Mouse (Mus musculus) limb, embryonic 14.5 days (tissue): ENCODE results near the gene Trap1. TPM values are rescaled to one million over a fixed set of nuclear protein-coding genes. Genes with fewer than 3 reads are reported as not detected.

Experiments
- ATAC-seq: fragments of 200-750 bp; cut with Nextera tagmentation; 2 replicates; pipeline ENCODE4 v1.8.0; 2017; ENCODE audit warnings: low read depth, moderate number of reproducible peaks, moderate TSS enrichment; ENCODE audit not compliant: low FRiP score
- DNase-seq: peaks from one replicate; pipeline ENCODE4 v3.0.0-alpha.2; 2015; ENCODE audit warnings: low spot score
- H3K27ac ChIP-seq: fragments of 300-500 bp; sonication (generic); replicated peaks from 2 replicates; pipeline ENCODE4 v1.5.1; 2014; ENCODE audit warnings: low read depth, mild to moderate bottlenecking, low read length, moderate library complexity, mixed read lengths
- H3K27me3 ChIP-seq: fragments of 300-500 bp; sonication (generic); 2 replicates; pipeline ENCODE4 v1.6.1; 2014; ENCODE audit warnings: low read length, mixed read lengths; ENCODE audit not compliant: control insufficient read depth, insufficient read depth
- H3K36me3 ChIP-seq: fragments of 300-500 bp; sonication (generic); 2 replicates; pipeline ENCODE4 v1.6.1; 2014; ENCODE audit warnings: mild to moderate bottlenecking, low read length, moderate library complexity, mixed read lengths; ENCODE audit not compliant: control insufficient read depth, insufficient read depth
- H3K4me1 ChIP-seq: fragments of 300-500 bp; sonication (generic); 2 replicates; pipeline ENCODE4 v1.6.1; 2014; ENCODE audit warnings: antibody characterized with exemption, low read length, mixed read lengths; ENCODE audit not compliant: control insufficient read depth, insufficient read depth
- H3K4me2 ChIP-seq: fragments of 300-500 bp; sonication (generic); replicated peaks from 2 replicates; pipeline ENCODE4 v1.6.1; 2014; ENCODE audit warnings: low read depth, mild to moderate bottlenecking, low read length, moderate library complexity; ENCODE audit not compliant: severe bottlenecking
- H3K4me3 ChIP-seq: fragments of 300-500 bp; sonication (generic); replicated peaks from 2 replicates; pipeline ENCODE4 v1.5.1; 2014; ENCODE audit warnings: low read length
- H3K9ac ChIP-seq: fragments of 300-500 bp; sonication (generic); 2 replicates; pipeline ENCODE4 v1.6.1; 2014; ENCODE audit warnings: mild to moderate bottlenecking, low read depth, low read length, moderate library complexity; ENCODE audit not compliant: severe bottlenecking
- H3K9me3 ChIP-seq: fragments of 300-500 bp; sonication (generic); 2 replicates; pipeline ENCODE4 v1.6.1; 2016; ENCODE audit warnings: low read length; ENCODE audit not compliant: control insufficient read depth
- POLR2A ChIP-seq: fragments of 200-500 bp; IDR thresholded peaks from 2 replicates; pipeline ENCODE4 v1.8.0; 2012; ENCODE audit warnings: inconsistent platforms, mild to moderate bottlenecking, moderate library complexity, borderline replicate concordance; ENCODE audit not compliant: insufficient read depth, insufficient read length; ENCODE audit errors: extremely low read depth
- WGBS: fragments of 180-500 bp; shearing (Covaris S2); extraction: QIAGEN DNeasy Blood & Tissue Kit; methylation state at CpG from one replicate; pipeline ENCODE4 v1.1.7; 2014; 5-methylcytosine and 5-hydroxymethylcytosine counted together
- microRNA-seq: library from miRNA; unstranded; fragments of <30 nt; microRNA quantifications from one replicate; pipeline ENCODE4, GENCODE M21; 2016
- polyA plus RNA-seq, 2 experiments: library from polyadenylated mRNA; depleted of rRNA in 1 of 2; stranded (reverse) in 1 of 2; unstranded in 1 of 2; fragments of >200 nt; fragmentation: Nextera tagmentation in 1 of 2; extraction: Ambion mirVana in 1 of 2; gene quantifications; 2 replicates each; pipeline versions ENCODE4 v1.2.1 to v1.2.3; 2012 to 2014

Trap1 gene
- polyA plus RNA-seq, 2 experiments, result 82.8 to 95.6 TPM

GRCm38 (mm10) chr16:4014040-4014668 is 63.5 kb downstream of the Trap1 start:
- Histone ChIP-seq H3K9ac (no peak overlapping the region), H3K4me1 (no peaks in the 10 kb centered on the region), H3K36me3 (no peaks in the 10 kb centered on the region), H3K27ac (no peak overlapping the region), H3K4me2 (no peak overlapping the region), H3K9me3 (no peaks in the 10 kb centered on the region), H3K4me3 (no peak overlapping the region), H3K27me3 (no peaks in the 10 kb centered on the region)
- 67% methylated on average over 5 of the region's 5 CpGs for WGBS
- no peak for DNase-seq
- TF ChIP-seq POLR2A, result no peak
- ATAC-seq, result no peak

- ATAC-seq, result no peak
- Histone ChIP-seq H3K4me1 (no peaks in the 10 kb centered on the region), H3K27ac (no peak overlapping the region), H3K27me3 (no peaks in the 10 kb centered on the region), H3K4me2 (no peak overlapping the region), H3K9ac (no peak overlapping the region), H3K9me3 (no peaks in the 10 kb centered on the region), H3K36me3 (no peaks in the 10 kb centered on the region), H3K4me3 (no peak overlapping the region)
- WGBS, result 74% methylated on average over 4 of the region's 4 CpGs
- no peak for DNase-seq
- TF ChIP-seq POLR2A, result no peak
These were observed 64.6 kb downstream of the Trap1 start for GRCm38 (mm10) chr16:4012882-4013570.

GRCm38 (mm10) chr16:4003489-4004398 is 73.9 kb downstream of the Trap1 start, which contains the start of gene Slx4:
Slx4 (minus strand) TSS chr16:4003770.
- H3K9ac ChIP-seq, result peak within 1 kb of the TSS; percentile 85
- H3K4me1 ChIP-seq, result peaks cover 12% of the 10 kb centered on the region
- H3K27ac ChIP-seq, result peak within 1 kb of the TSS; percentile 82
- peak; percentile 98 for DNase-seq
- H3K27me3 ChIP-seq, result no peaks in the 10 kb centered on the region
- peak; percentile 63; the same call in 1 of the 2 replicates for TF ChIP-seq POLR2A
- peaks cover 20% of the 10 kb centered on the region for H3K36me3 ChIP-seq
- peak; percentile 96 for ATAC-seq
- WGBS, result 1% methylated on average over 58 of the region's 58 CpGs
- H3K4me2 ChIP-seq, result peak within 1 kb of the TSS; percentile 85
- no peaks in the 10 kb centered on the region for H3K9me3 ChIP-seq
- H3K4me3 ChIP-seq, result peak within 1 kb of the TSS; percentile 70

Small RNAs within 50 kb of the gene (microRNA-seq; reads per million reads assigned to microRNA genes)
- not detected for gene Gm23413

Other genes starting within 250 kb of the Trap1 start
- gene Olfr15, start 246.9 kb downstream of the Trap1 start, polyA plus RNA-seq (2012; rRNA removed), result not detected in 2 replicates
- gene Olfr15, start 246.9 kb downstream of the Trap1 start, polyA plus RNA-seq (2014; fragmentation: Nextera tagmentation; extraction: Ambion mirVana), result not detected in 2 replicates
- 2.7 and 3.0 TPM in 2 replicates for gene Zfp174, start 230.6 kb downstream of the Trap1 start, polyA plus RNA-seq (2012; rRNA removed)
- 1.7 and 1.8 TPM in 2 replicates for gene Zfp174, start 230.6 kb downstream of the Trap1 start, polyA plus RNA-seq (2014; fragmentation: Nextera tagmentation; extraction: Ambion mirVana)
- 59.5 and 72.1 TPM in 2 replicates for gene Naa60, start 205.5 kb downstream of the Trap1 start, polyA plus RNA-seq (2012; rRNA removed)
- 62.2 and 63.0 TPM in 2 replicates for gene Naa60, start 205.5 kb downstream of the Trap1 start, polyA plus RNA-seq (2014; fragmentation: Nextera tagmentation; extraction: Ambion mirVana)
- gene Zfp597, start 193.3 kb downstream of the Trap1 start, polyA plus RNA-seq (2012; rRNA removed), result 5.1 and 7.0 TPM in 2 replicates
- gene Zfp597, start 193.3 kb downstream of the Trap1 start, polyA plus RNA-seq (2014; fragmentation: Nextera tagmentation; extraction: Ambion mirVana), result 5.7 and 7.9 TPM in 2 replicates
- gene Gm20695, start 193.2 kb downstream of the Trap1 start, polyA plus RNA-seq (2012; rRNA removed), result 0.37 and 0.78 TPM in 2 replicates
- gene Gm20695, start 193.2 kb downstream of the Trap1 start, polyA plus RNA-seq (2014; fragmentation: Nextera tagmentation; extraction: Ambion mirVana), result 2.2 and 3.7 TPM in 2 replicates
- 3.2 and 6.8 TPM in 2 replicates for gene 1700037C18Rik, start 169.1 kb downstream of the Trap1 start, polyA plus RNA-seq (2012; rRNA removed)
- 4.9 and 5.8 TPM in 2 replicates for gene 1700037C18Rik, start 169.1 kb downstream of the Trap1 start, polyA plus RNA-seq (2014; fragmentation: Nextera tagmentation; extraction: Ambion mirVana)
- gene Cluap1, start 169.0 kb downstream of the Trap1 start, polyA plus RNA-seq (2012; rRNA removed), result 17.3 and 28.1 TPM in 2 replicates
- 29.9 and 33.2 TPM in 2 replicates for gene Cluap1, start 169.0 kb downstream of the Trap1 start, polyA plus RNA-seq (2014; fragmentation: Nextera tagmentation; extraction: Ambion mirVana)
- gene Nlrc3, start 101.2 kb downstream of the Trap1 start, polyA plus RNA-seq (2012; rRNA removed), result 2.7 and 3.6 TPM in 2 replicates
- 1.1 and 1.2 TPM in 2 replicates for gene Nlrc3, start 101.2 kb downstream of the Trap1 start, polyA plus RNA-seq (2014; fragmentation: Nextera tagmentation; extraction: Ambion mirVana)
- gene Slx4, start 74.1 kb downstream of the Trap1 start, polyA plus RNA-seq (2012; rRNA removed), result 46.0 and 47.5 TPM in 2 replicates
- 24.4 and 28.9 TPM in 2 replicates for gene Slx4, start 74.1 kb downstream of the Trap1 start, polyA plus RNA-seq (2014; fragmentation: Nextera tagmentation; extraction: Ambion mirVana)
- gene Dnase1, start 40.9 kb downstream of the Trap1 start, polyA plus RNA-seq (2012; rRNA removed), result 0.01 and 0.10 TPM in 2 replicates
- 5.3 and 6.2 TPM in 2 replicates for gene Dnase1, start 40.9 kb downstream of the Trap1 start, polyA plus RNA-seq (2014; fragmentation: Nextera tagmentation; extraction: Ambion mirVana)
- 31.3 and 36.7 TPM in 2 replicates for gene Crebbp, start 136.2 kb upstream of the Trap1 start, polyA plus RNA-seq (2012; rRNA removed)
- gene Crebbp, start 136.2 kb upstream of the Trap1 start, polyA plus RNA-seq (2014; fragmentation: Nextera tagmentation; extraction: Ambion mirVana), result 55.7 and 60.5 TPM in 2 replicates